Mouse (Mus musculus) MEL (cell line): ENCODE data around the gene Cblb. TPM values are rescaled to one million over a fixed set of nuclear protein-coding genes. Genes with fewer than 3 reads are reported as not detected.

Source experiments
- DNase-seq: peaks from one replicate; pipeline ENCODE4 v3.0.0; 2011; ENCODE audit warnings: low read depth, low spot score
- H3K27ac ChIP-seq: 2 replicates; pipeline ENCODE4 v1.5.1; 2012; ENCODE audit warnings: low read depth, mild to moderate bottlenecking, control low read depth, low read length, moderate library complexity; ENCODE audit not compliant: control insufficient read depth
- H3K27me3 ChIP-seq, 2 experiments: fragments of 150-350 bp in 1 of 2; sonication (generic) in 1 of 2; 2 replicates each; pipeline ENCODE4 v1.6.1; 2012; ENCODE audit warnings: low read length in 2 of 2, mild to moderate bottlenecking in 2 of 2, improper control_type of control experiment in 1 of 2, moderate library complexity in 1 of 2; ENCODE audit not compliant: insufficient read depth in 2 of 2, control insufficient read depth in 1 of 2
- H3K36me3 ChIP-seq, 2 experiments: 2 replicates each; pipeline ENCODE4 v1.6.1; 2012 to 2014; ENCODE audit warnings: low read length in 2 of 2, improper control_type of control experiment in 1 of 2, inconsistent platforms in 1 of 2, mild to moderate bottlenecking in 1 of 2; ENCODE audit not compliant: insufficient read depth in 2 of 2, control insufficient read depth in 1 of 2
- H3K4me1 ChIP-seq, 2 experiments: fragments of 150-350 bp in 1 of 2; sonication (generic) in 1 of 2; 2 replicates each; pipeline ENCODE4 v1.6.1; 2012; ENCODE audit warnings: low read length in 2 of 2, improper control_type of control experiment in 1 of 2, mild to moderate bottlenecking in 1 of 2; ENCODE audit not compliant: insufficient read depth in 2 of 2, control insufficient read depth in 1 of 2
- H3K4me3 ChIP-seq, 2 experiments: fragments of 150-350 bp in 1 of 2; sonication (generic) in 1 of 2; 2 replicates each; pipeline ENCODE4 v1.5.1; 2012; ENCODE audit warnings: low read depth in 2 of 2, low read length in 2 of 2, mild to moderate bottlenecking in 2 of 2, moderate library complexity in 2 of 2, control low read depth in 1 of 2, improper control_type of control experiment in 1 of 2; ENCODE audit not compliant: control insufficient read depth in 1 of 2, insufficient read depth in 1 of 2
- H3K79me2 ChIP-seq: 2 replicates; pipeline ENCODE4 v1.6.1; 2012; ENCODE audit warnings: mild to moderate bottlenecking, low read length, moderate library complexity; ENCODE audit not compliant: control insufficient read depth, poor library complexity, insufficient read depth
- H3K9ac ChIP-seq: 2 replicates; pipeline ENCODE4 v1.6.1; 2012; ENCODE audit warnings: low read depth, mild to moderate bottlenecking, control low read depth, low read length, moderate library complexity; ENCODE audit not compliant: control insufficient read depth, poor library complexity, severe bottlenecking
- H3K9me3 ChIP-seq: fragments of 150-350 bp; sonication (generic); replicated peaks from 2 replicates; pipeline ENCODE4 v1.6.1; 2012; ENCODE audit warnings: mild to moderate bottlenecking, low read length, improper control_type of control experiment, moderate library complexity; ENCODE audit not compliant: insufficient read depth
- CHD1 ChIP-seq: IDR thresholded peaks from 2 replicates; pipeline ENCODE4 v1.6.1; 2012; ENCODE audit warnings: low read depth, mild to moderate bottlenecking, inconsistent platforms, low read length, improper control_type of control experiment
- EP300 ChIP-seq, 2 experiments: IDR thresholded peaks; 2 replicates each; pipeline ENCODE4 v1.6.1; 2011; ENCODE audit warnings: improper control_type of control experiment in 2 of 2, low read length in 2 of 2, low read depth in 1 of 2, mild to moderate bottlenecking in 1 of 2
- ETS1 ChIP-seq: IDR thresholded peaks from 2 replicates; pipeline ENCODE4 v1.6.1; 2012; ENCODE audit warnings: low read depth, mild to moderate bottlenecking, inconsistent platforms, low read length, improper control_type of control experiment, moderate library complexity
- GABPA ChIP-seq: IDR thresholded peaks from 2 replicates; pipeline ENCODE4 v1.6.1; 2012; ENCODE audit warnings: low read depth, mild to moderate bottlenecking, inconsistent platforms, low read length, improper control_type of control experiment, moderate library complexity
- GATA1 ChIP-seq: IDR thresholded peaks from 2 replicates; pipeline ENCODE4 v1.6.1; 2011; ENCODE audit warnings: low read depth, low read length, improper control_type of control experiment
- HCFC1 ChIP-seq: IDR thresholded peaks from 2 replicates; pipeline ENCODE4 v1.6.1; 2012; ENCODE audit warnings: low read depth, mild to moderate bottlenecking, inconsistent platforms, low read length, improper control_type of control experiment, moderate library complexity
- JUND ChIP-seq: IDR thresholded peaks from 2 replicates; pipeline ENCODE4 v1.6.1; 2011; ENCODE audit warnings: low read depth, mild to moderate bottlenecking, improper control_type of control experiment, low read length
- KAT2A ChIP-seq: conservative IDR thresholded peaks from 2 replicates; pipeline ENCODE4 v1.6.1; 2012; ENCODE audit warnings: low read depth, low read length, improper control_type of control experiment, inconsistent platforms
- MAX ChIP-seq: IDR thresholded peaks from 2 replicates; pipeline ENCODE4 v1.6.1; 2011; ENCODE audit warnings: low read length, improper control_type of control experiment
- MEF2A ChIP-seq: IDR thresholded peaks from 2 replicates; pipeline ENCODE4 v1.6.1; 2014; ENCODE audit warnings: low read depth, mild to moderate bottlenecking, inconsistent platforms, low read length, improper control_type of control experiment; ENCODE audit not compliant: poor library complexity, insufficient replicate concordance, severe bottlenecking; ENCODE audit errors: extremely low read depth
- MYC ChIP-seq: IDR thresholded peaks from 2 replicates; pipeline ENCODE4 v1.6.1; 2011; ENCODE audit warnings: low read depth, mild to moderate bottlenecking, low read length, improper control_type of control experiment, moderate library complexity
- NRF1 ChIP-seq: IDR thresholded peaks from 2 replicates; pipeline ENCODE4 v1.6.1; 2014; ENCODE audit warnings: low read depth, mild to moderate bottlenecking, inconsistent platforms, low read length, improper control_type of control experiment, moderate library complexity; ENCODE audit not compliant: poor library complexity, insufficient read depth, severe bottlenecking
- POLR2A ChIP-seq, 2 experiments: IDR thresholded peaks; 2 replicates each; pipeline ENCODE4 v1.6.1; 2011 to 2012; ENCODE audit warnings: low read length in 2 of 2, mild to moderate bottlenecking in 2 of 2, control low read depth in 1 of 2, improper control_type of control experiment in 1 of 2, low read depth in 1 of 2, moderate library complexity in 1 of 2; ENCODE audit not compliant: control insufficient read depth in 1 of 2, insufficient read depth in 1 of 2, poor library complexity in 1 of 2
- POLR2AphosphoS2 ChIP-seq: IDR thresholded peaks from 2 replicates; pipeline ENCODE4 v1.6.1; 2011; ENCODE audit warnings: low read length, improper control_type of control experiment
- POLR2AphosphoS5 ChIP-seq: IDR thresholded peaks from 2 replicates; pipeline ENCODE4 v1.6.1; 2012; ENCODE audit warnings: low read depth, borderline replicate concordance, mild to moderate bottlenecking, inconsistent platforms, low read length, moderate library complexity, mixed read lengths
- RAD21 ChIP-seq: IDR thresholded peaks from 2 replicates; pipeline ENCODE4 v1.6.1; 2011; ENCODE audit warnings: mild to moderate bottlenecking, low read depth, low read length, improper control_type of control experiment
- SMC3 ChIP-seq: IDR thresholded peaks from 2 replicates; pipeline ENCODE4 v1.6.1; 2011; ENCODE audit warnings: low read depth, low read length, improper control_type of control experiment
- TAL1 ChIP-seq: IDR thresholded peaks from 2 replicates; pipeline ENCODE4 v1.6.1; 2012; ENCODE audit warnings: mild to moderate bottlenecking, inconsistent platforms, low read length, moderate library complexity, mixed read lengths
- TBP ChIP-seq: IDR thresholded peaks from 2 replicates; pipeline ENCODE4 v1.8.0; 2011; ENCODE audit warnings: low read depth, low read length, improper control_type of control experiment
- TCF12 ChIP-seq: IDR thresholded peaks from 2 replicates; pipeline ENCODE4 v1.6.1; 2014; ENCODE audit warnings: low read depth, mild to moderate bottlenecking, inconsistent platforms, low read length, improper control_type of control experiment, moderate library complexity
- USF1 ChIP-seq: IDR thresholded peaks from 2 replicates; pipeline ENCODE4 v1.6.1; 2014; ENCODE audit warnings: low read depth, mild to moderate bottlenecking, inconsistent platforms, low read length, improper control_type of control experiment, moderate library complexity
- USF2 ChIP-seq, 2 experiments: IDR thresholded peaks; 2 replicates each; pipeline ENCODE4 v1.6.1; 2011 to 2012; ENCODE audit warnings: improper control_type of control experiment in 2 of 2, low read length in 2 of 2, borderline replicate concordance in 1 of 2, inconsistent platforms in 1 of 2, low read depth in 1 of 2, mild to moderate bottlenecking in 1 of 2; ENCODE audit not compliant: insufficient read depth in 1 of 2
- ZC3H11A ChIP-seq: IDR thresholded peaks from 2 replicates; pipeline ENCODE4 v1.6.1; 2012; ENCODE audit warnings: low read depth, mild to moderate bottlenecking, inconsistent platforms, low read length, improper control_type of control experiment
- ZKSCAN1 ChIP-seq: IDR thresholded peaks from 2 replicates; pipeline ENCODE4 v1.6.1; 2012; ENCODE audit warnings: low read depth, mild to moderate bottlenecking, inconsistent platforms, low read length, improper control_type of control experiment, moderate library complexity
- ZNF384 ChIP-seq: IDR thresholded peaks from 2 replicates; pipeline ENCODE4 v1.6.1; 2012; ENCODE audit warnings: low read depth, mild to moderate bottlenecking, inconsistent platforms, low read length, improper control_type of control experiment
- polyA plus RNA-seq, 2 experiments: library from polyadenylated mRNA; stranded (reverse) in 1 of 2; unstranded in 1 of 2; fragments of >175 nt in 1 of 2; fragments of >200 nt in 1 of 2; gene quantifications; 2 replicates each; pipeline versions ENCODE4 v1.2.1 to v1.2.4; 2012; ENCODE audit warnings: low replicate concordance in 2 of 2, low read depth in 1 of 2; ENCODE audit not compliant: insufficient read length in 2 of 2, insufficient read depth in 1 of 2, missing spikeins in 1 of 2
- total RNA-seq: library from RNA; depleted of rRNA; stranded (reverse); fragments of 300-350 nt; gene quantifications from 2 replicates; pipeline ENCODE4 v1.2.3, GENCODE M21; 2012

Cblb gene
- total and polyA plus RNA-seq, 3 experiments, result 1.5 to 5.7 TPM; not detected in 1

DNA sequence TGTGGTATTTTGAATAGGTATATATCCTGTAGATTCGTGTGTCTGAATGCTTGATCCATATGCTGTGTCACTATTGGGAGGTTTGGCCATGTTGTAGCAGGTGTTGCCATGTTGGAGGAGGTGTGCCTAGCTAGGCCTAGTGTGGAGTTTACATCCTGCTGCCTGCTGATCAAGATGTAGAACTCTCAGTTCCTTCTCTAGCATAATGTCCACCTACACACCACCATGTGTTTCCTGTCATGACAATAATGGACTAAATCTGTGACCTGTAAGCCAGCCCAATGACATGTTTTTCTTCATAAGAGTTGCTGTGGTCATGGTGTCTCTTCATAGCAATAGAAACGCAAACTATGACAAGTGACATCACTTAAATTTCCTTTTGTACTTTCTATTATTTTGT is 17.2 kb upstream of the Cblb start:
- Histone ChIP-seq H3K4me3 (no peak overlapping the region), H3K9me3 (no peaks in the 10 kb centered on the region), H3K27me3 (no peaks in the 10 kb centered on the region), H3K36me3 (peaks cover 0 to 3% of the 10 kb centered on the region in 2 experiments; a peak in 1 of 4 replicates), H3K4me1 (no peaks in the 10 kb centered on the region), H3K27ac (no peak overlapping the region), H3K79me2 (no peaks in the 10 kb centered on the region), H3K9ac (no peak overlapping the region)
- TF ChIP-seq SMC3, result no peak
- TF ChIP-seq GABPA, result no peak
- no peak for TF ChIP-seq ZKSCAN1
- no peak for TF ChIP-seq TCF12
- no peak for TF ChIP-seq ZNF384
- no peak for TF ChIP-seq HCFC1
- TF ChIP-seq TAL1, result no peak
- TF ChIP-seq GATA1, result no peak
- TF ChIP-seq USF2 (IDR thresholded peaks at IDR 0.05; ENCODE audit: borderline replicate concordance in 1 of 2, insufficient read depth in 1 of 2, low read depth in 1 of 2, low read length in 2 of 2), result no peak
- no peak for TF ChIP-seq CHD1
- DNase-seq, result no peak

- H3K79me2 ChIP-seq, result no peaks in the 10 kb centered on the region
- H3K27me3 ChIP-seq, result no peaks in the 10 kb centered on the region
- H3K4me1 ChIP-seq, result no peaks in the 10 kb centered on the region
- H3K4me3 ChIP-seq, result no peak overlapping the region
- DNase-seq, result no peak
- no peaks in the 10 kb centered on the region for H3K36me3 ChIP-seq
- H3K27ac ChIP-seq, result no peak overlapping the region
- no peak overlapping the region for H3K9ac ChIP-seq
- TF ChIP-seq POLR2AphosphoS5 (no peak), ZC3H11A (no peak), TBP (no peak), TAL1 (no peak), ETS1 (no peak), POLR2AphosphoS2 (no peak), HCFC1 (no peak), JUND (no peak)
- no peaks in the 10 kb centered on the region for H3K9me3 ChIP-seq
These were observed 7.6 kb upstream of the Cblb start for GRCm38 (mm10) chr16:52023417-52023816.

- TF ChIP-seq POLR2AphosphoS2 (no peak), GABPA (no peak), MEF2A (no peak), RAD21 (no peak), MAX (no peak), POLR2A (IDR thresholded peaks at IDR 0.05; ENCODE audit: control insufficient read depth in 1 of 2, insufficient read depth in 1 of 2, low read depth in 1 of 2, low read length in 2 of 2, poor library complexity in 1 of 2) (no peak), EP300 (IDR thresholded peaks at IDR 0.05; ENCODE audit: low read depth in 1 of 2, low read length in 2 of 2) (no peak), POLR2AphosphoS5 (no peak), ETS1 (no peak), GATA1 (no peak), TCF12 (no peak), NRF1 (no peak), MYC (no peak), KAT2A (no peak), USF1 (no peak)
These were observed 3.7 kb upstream of the Cblb start for GRCm38 (mm10) chr16:52027326-52027725.

More at GRCm38 (mm10) chr16:52027326-52027725, 3.7 kb upstream of the Cblb start:
- no peak for DNase-seq
- no peak overlapping the region for H3K9ac ChIP-seq
- no peaks in the 10 kb centered on the region for H3K4me1 ChIP-seq
- H3K9me3 ChIP-seq, result no peaks in the 10 kb centered on the region
- no peak overlapping the region for H3K27ac ChIP-seq
- H3K4me3 ChIP-seq, result no peak overlapping the region
- H3K36me3 ChIP-seq, result peaks cover 0 to 4% of the 10 kb centered on the region in 2 experiments; a peak in 2 of 4 replicates
- H3K27me3 ChIP-seq, result no peaks in the 10 kb centered on the region
- peaks cover 3% of the 10 kb centered on the region; the same call in 1 of the 2 replicates for H3K79me2 ChIP-seq
